Mouse (Mus musculus) skeletal muscle tissue, adult 2 months (tissue): ENCODE data around the gene Ccdc106.
"Not testable (repeated sequence)": the region's sequence is repeated elsewhere in the genome, so short reads cannot be mapped to it uniquely, and the experiment has no call there.

Source experiments
- DNase-seq: peaks from one replicate; pipeline ENCODE4 v3.0.0-alpha.2; 2012; ENCODE audit warnings: low read depth, low spot score

The Ccdc106 gene

DNA sequence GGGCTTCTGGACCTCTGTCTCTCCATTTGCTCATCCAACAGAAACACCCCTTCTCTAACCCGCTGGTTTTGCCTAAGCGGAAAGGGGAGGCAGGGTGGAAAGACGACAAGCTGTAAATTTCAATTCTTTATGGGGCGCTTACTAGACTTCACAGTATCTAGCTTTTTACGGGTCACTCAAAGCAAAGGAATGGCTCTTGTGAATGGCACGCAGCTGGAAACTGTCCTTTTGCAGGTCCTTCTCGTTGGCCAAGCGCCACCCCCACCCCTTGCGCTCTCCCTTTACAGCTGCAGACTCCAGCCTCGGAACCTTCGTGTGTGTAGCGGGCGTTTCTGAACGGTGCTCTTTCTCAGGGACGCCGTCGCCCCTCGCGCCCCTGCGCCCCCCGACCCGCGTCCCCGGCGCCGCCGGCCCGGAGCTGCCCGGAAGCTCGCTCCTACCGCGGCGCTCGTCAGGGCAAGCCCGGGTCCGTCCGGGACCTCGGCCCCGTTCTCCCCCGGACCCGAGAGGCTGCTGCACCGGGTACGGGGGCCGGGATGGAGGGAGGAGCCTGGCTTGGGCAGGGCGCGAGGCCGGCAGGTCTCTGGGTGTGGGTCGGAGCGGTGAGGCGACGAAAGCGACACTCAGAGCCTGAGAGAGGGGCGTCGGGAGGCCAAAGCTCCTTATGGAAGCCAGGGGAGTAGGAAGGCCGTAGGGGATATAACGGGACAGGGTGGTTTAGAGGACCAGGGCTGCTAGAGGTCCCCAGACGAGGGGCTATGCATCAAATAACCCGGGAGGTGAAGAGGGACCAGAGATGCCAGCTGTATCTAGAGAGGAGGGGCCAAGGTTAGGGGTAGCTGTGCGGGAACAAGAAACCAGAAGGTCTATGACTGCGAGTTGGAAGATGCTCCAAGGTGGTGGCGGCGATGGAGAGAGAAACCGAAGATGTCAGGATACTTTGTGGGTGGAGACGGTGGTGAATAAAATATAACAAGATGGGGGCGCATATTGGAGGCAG lies 31.1 kb downstream of the Ccdc106 start, which contains the start of gene Zfp580:
Zfp580 (plus strand) TSS at position 346 of the 1,000 bp plus-strand sequence.
- DNase-seq = peak; percentile 35

- DNase-seq = no peak
Measured at GRCm38 (mm10) chr7:5052438-5052837, 32.1 kb downstream of the Ccdc106 start.

DNA sequence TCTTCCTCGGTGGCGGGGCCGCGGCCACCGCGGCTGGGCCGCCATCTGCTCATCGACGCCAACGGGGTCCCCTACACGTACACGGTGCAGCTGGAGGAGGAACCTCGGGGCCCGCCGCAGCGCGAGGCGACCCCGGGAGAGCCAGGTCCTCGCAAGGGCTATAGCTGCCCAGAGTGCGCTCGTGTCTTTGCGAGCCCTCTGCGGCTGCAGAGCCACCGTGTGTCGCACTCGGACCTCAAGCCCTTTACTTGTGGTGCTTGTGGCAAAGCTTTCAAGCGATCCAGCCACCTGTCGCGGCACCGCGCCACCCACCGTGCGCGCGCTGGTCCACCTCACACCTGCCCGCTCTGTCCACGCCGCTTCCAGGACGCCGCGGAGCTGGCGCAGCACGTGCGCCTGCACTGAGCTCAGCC lies 32.6 kb downstream of the Ccdc106 start:
- DNase-seq = no peak

DNA sequence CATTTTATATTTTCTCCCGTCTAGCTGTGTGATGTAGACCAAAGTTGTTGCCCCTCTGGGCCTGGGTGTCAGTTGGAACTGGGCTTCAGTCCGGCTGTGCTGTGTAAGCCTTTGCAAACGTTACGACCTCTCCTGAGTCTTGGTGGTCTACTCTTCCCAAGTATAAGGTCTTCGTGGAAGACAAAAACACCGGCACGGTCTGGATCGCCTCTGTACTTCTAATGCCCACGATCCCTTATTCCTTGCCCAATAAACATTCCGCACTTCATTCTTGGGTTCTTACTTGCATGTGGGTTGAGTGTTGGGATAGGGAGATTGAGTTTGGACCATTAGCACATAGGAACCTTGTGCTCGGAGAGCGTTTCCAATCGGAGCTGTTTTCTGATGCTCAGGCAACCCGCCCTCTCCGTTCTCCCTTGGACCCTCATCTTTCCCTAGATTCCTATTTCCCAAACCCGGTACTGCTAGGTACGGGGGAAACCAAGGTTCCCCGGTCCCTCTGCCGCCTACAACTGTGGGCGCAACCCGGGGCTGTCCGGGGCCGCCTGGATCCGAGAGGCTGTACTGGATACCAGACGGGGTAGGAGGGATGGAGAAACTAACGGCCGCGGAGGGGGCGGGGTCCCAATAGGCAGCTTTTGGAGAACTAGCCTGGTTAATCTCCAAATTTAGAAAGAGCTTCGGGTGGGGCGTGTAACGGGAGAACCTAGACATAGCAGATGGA lies 33.3 kb downstream of the Ccdc106 start:
- DNase-seq = no peak

DNA sequence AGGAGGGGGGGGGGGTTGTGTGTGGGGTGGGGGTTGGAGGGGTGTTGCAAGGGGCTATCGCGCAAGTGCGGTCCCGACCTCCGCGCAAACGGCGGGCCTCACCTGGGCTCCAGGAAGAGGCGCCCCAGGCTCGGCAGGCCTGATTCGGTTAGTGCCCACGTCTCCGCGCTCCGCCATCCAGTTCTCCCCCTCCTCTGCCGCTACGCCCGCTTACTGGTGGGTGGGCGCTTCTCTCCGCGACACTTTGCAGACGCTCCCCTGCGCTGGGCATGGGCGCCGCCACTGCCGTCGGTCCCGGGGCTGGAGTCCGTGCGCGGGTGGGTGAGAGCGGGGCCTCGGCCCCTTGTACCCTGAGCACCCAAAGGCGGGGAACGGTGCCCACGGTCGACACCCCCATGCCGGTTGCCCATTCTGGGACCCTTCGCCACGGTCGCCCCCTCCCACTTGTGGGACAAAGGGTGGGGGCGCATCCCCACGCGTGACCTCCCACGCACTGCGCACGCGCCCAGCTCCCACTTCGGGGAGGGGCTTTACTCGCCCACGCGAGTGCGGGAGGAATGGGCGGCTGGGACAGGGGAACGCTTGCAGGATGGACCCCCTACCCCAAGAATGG lies 36.4 kb downstream of the Ccdc106 start:
- DNase-seq = no peak

- no peak for DNase-seq
Measured at GRCm38 (mm10) chr7:5057381-5057780, 37.0 kb downstream of the Ccdc106 start.

DNA sequence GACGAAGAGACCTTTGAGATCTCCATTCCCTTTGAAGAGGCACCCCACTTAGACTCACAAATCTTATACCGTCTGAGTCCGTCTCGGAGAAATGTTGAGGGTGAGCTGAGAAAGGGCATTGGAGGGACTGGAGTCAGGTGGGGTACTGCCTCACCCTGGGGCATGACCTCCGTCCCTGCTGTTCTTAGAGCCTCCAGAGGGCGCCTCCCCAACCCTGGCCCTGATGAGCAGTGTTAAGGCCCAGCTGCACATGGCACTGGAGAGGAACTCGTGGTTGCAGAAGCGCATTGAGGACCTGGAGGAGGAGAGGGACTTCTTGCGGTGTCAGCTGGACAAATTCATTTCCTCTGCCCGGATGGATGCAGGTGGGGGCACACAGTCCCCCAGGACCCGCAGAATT lies 37.5 kb downstream of the Ccdc106 start:
- DNase-seq = no peak

DNA sequence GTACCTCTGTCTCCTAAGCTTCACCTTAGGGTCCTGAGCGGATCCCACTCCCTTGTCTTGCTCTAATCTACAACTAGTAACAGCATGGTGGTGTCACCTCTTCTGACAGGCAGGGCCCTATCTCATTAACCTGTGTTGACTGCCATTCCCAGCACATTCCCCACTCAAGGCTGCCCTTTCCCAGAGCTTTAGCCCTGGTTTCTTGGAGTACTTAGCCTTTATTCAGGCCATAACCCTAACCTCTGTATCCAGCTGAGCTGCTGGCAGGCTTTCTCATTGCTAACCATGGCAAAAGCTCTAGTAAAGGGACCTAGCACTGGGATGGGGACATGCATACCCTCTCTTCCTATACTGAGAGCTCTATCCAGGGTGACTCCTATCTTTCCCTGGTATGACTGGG lies 38.3 kb downstream of the Ccdc106 start:
- no peak for DNase-seq

- DNase-seq = no peak
Measured at GRCm38 (mm10) chr7:5059421-5059820, 39.1 kb downstream of the Ccdc106 start.

DNA sequence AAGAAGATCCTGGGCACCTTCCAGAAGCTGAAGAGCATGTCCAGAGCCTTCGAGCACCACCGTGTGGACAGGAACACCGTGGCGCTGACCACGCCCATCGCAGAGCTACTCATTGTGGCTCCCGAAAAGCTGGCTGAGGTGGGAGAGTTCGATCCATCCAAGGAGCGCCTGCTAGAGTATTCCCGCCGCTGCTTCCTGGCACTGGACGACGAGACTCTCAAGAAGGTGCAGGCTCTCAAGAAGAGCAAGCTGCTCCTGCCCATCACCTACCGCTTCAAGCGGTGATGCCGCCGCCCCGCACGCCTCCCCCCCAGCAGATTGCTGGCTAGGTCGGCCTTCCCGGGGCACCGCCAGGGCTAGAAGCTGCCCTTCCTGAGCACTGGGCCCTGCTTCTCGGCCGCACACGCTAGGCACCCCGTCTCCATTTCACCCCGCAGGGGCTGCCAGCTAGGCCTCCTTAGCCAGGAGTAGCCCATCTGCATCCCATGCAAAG lies 39.9 kb downstream of the Ccdc106 start:
- DNase-seq = peak; percentile 71

DNA sequence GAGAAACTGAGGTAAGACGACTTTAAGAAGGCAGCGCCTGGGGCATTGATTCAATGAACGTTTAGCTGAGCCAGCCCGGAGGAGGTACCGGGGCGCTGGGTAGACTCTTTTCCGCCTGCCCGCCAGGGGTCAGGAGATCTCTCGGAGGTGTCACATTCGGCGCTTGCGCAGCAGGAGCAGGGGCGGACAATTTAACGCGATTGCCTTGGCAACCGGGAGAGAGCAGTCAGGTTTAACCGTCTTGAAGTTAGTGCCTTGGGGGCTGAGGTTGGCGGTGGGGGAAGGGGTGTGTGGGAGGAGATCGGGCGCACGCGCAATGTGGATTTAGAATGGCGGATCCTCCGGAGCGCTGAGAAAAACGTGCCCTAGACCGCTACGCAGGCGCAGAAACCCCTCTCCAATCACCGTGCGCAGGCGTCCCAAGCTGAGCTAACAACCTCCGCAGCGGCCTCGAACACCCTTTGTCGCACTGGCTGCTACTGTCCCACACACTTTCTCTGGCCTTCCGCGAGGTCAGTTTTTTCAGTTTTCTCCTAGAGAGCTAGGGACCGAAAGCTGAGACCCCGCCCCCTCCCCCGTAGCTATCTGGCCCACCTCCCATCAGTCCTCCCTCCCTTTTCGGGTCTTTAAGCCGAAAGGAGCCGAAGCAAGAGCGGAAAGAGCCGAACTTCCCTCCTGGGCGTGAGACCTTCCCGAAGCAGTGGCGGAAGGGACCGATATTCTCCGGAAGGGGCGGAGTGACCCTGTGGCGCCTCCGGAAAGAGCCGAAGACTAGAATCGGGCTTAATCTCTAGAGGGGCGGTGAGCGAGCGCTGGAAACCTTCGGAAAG lies 40.8 kb downstream of the Ccdc106 start:
- peak; percentile 98 for DNase-seq

DNA sequence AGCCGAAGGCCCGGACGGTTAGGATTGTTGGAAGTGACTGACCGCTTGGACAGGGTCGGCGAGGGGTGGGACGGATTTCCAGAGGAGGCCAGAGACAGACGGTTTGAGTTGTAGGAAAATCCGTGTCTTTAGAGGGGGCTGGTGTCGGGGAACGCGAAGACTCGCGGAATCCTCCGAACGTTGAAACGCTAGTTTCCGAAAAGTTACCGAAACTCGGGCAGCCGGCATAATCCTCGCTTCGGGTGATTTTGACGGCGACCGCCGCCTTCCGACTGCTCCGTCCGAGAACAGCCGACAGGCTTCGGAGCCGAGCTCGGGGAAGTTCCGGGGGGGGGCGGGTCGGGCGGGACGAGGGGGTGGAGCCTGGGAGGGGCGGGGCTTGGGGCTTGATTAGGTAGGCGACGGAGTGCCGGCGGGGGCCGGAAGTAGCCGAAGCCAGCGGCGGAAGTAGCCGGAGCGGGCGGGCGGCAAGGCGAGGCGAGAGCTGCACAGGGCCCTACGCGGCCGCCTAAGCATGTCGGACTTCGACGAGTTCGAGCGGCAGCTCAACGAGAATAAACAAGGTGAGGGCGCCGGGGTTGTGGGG lies 41.5 kb downstream of the Ccdc106 start, which contains the start of gene U2af2:
U2af2 (plus strand) TSS at position 370 of the 586 bp plus-strand sequence.
- DNase-seq = peak; percentile 92

DNA sequence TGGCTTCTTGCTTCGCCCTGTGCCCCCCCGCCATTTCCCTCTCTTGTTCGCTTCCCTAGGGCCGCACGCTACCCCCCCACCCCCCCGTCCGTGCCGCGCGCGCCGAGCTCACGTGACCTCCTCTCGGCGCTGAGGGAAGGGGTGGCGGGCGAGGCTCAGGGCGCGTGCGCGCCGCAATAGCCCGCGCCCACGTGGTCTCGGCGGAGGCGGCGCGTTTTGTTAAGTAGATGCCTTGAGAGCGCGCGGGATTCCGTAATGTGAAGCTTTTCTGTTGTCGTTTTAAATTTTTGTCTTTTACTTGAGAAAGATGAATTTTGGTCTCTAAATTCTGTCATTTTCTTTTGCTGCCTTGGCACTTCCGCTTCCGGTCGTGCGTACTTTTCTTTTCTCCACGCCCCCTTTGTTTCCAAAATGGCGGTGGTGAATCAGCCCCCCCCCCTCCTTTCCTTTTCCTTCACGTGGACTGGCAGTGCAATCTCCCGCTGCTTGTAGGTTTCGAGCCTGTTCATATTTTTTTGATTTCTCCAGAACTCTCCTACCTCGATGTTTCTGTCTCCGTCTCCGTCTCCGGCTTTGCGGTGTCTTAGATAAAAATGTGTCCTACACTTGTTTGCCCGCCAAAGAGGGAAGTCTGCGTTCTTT lies 42.1 kb downstream of the Ccdc106 start:
- peak; percentile 79 for DNase-seq

DNA sequence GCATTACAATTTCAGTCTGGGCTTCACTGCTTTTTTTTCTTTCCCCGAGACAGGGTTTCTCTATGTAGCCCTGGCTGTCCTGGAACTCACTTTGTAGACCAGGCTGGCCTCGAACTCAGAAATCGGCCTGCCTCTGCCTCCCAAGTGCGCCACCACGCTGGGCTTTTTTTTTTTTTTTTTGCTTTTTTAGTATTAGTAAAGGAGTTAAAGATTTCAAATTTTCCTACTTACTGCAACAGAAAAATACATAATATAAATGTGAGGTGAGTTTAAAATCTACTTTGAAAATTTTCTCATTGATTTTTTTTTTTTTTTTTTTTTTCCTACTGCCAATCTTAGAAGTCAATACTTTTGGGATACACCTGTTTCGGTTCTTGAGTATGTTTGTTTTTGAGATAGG lies 44.5 kb downstream of the Ccdc106 start:
- DNase-seq = no peak

DNA sequence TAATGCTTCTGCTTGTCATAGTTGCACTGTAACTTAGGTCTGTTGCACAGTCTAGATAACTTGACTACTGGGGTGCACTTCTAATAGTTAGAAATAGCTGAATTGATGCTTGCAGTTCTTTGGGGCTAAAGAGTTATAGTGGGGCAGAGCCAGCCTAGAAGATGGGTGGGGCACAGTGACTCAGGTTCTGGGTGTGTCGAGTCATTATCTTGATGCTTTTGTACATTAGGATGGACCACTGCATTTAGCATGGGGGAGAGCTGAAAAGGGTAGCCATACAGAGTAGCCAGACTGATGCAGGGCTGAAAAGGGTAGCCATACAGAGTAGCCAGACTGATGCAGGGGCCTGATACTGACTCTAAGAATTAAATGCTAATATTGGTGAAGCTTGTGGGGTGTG lies 53.2 kb downstream of the Ccdc106 start:
- no peak for DNase-seq

GRCm38 (mm10) chr7:5074984-5075383 lies 54.6 kb downstream of the Ccdc106 start:
- no peak for DNase-seq

- no peak for DNase-seq
Measured at GRCm38 (mm10) chr7:5076931-5077330, 56.6 kb downstream of the Ccdc106 start.

DNA sequence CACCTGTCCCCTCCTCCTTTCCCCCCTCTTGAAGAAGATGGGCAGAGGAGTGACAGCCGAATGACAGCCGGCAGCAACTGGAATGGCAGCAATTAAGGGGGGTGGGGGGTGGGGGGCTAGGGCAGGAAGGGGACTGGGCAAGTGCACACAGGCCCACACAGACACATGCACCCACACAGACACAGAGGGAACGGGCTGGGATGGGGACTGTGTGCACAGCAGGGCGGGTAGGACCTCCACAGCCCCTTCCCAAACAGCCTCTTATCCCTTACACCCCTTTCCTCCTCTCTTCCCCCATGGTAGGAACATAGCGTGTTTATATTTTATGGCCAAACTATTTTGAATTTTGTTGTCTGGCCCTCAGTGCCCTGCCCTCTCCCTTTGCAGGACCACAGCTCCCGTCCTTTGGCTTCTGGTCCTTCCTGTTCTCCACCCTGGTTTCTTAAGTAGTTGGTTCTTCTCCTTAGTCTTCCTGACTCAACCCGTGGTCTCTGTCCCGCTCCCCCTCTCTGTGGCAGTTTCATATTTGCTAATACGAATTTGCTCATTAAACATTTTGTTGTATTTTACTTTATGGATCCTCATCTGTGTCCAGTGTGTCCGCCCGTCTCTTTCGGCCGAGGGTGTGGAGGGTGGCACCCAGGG lies 59.1 kb downstream of the Ccdc106 start:
- not testable (repeated sequence) for DNase-seq

- DNase-seq = peak; percentile 96
Measured at GRCm38 (mm10) chr7:5080010-5080751, 59.8 kb downstream of the Ccdc106 start, which contains the start of gene Epn1. Gene Epn1 (plus strand): TSS chr7:5080235.
